Mouse (Mus musculus) heart, adult 2 months (tissue): ENCODE results near the gene Rab36. TPM values are rescaled to one million over a fixed set of nuclear protein-coding genes. Genes with fewer than 3 reads are reported as not detected.
A peak's percentile ranks its signal among the peaks of the same experiment; 100 is the strongest.
"Not testable (repeated sequence)": the region's sequence is repeated elsewhere in the genome, so short reads cannot be mapped to it uniquely, and the experiment has no call there.

ENCODE experiments used
- DNase-seq, 2 experiments: peaks; one replicate each; pipeline ENCODE4 v3.0.0; 2021
- H3K27ac ChIP-seq: fragments of 200-600 bp; 2 replicates; pipeline ENCODE4 v1.8.1; 2022
- H3K27me3 ChIP-seq: fragments of 200-500 bp; 2 replicates; pipeline ENCODE4 v1.6.1; 2012; ENCODE audit warnings: mild to moderate bottlenecking, low read length, inconsistent platforms, mixed read lengths; ENCODE audit not compliant: control insufficient read depth, insufficient read depth
- H3K36me3 ChIP-seq: fragments of 200-500 bp; 2 replicates; pipeline ENCODE4 v1.6.1; 2012; ENCODE audit warnings: low read length, inconsistent platforms; ENCODE audit not compliant: control insufficient read depth, insufficient read depth
- H3K4me1 ChIP-seq: fragments of 200-500 bp; 2 replicates; pipeline ENCODE4 v1.6.1; 2011; ENCODE audit warnings: low read length; ENCODE audit not compliant: control insufficient read depth, insufficient read depth
- H3K4me3 ChIP-seq: fragments of 200-600 bp; 2 replicates; pipeline ENCODE4 v1.8.1; 2022
- H3K79me2 ChIP-seq: fragments of 200-500 bp; replicated peaks from 2 replicates; pipeline ENCODE4 v1.6.1; 2012; ENCODE audit warnings: mild to moderate bottlenecking, inconsistent platforms, low read length, moderate library complexity, mixed read lengths; ENCODE audit not compliant: control insufficient read depth, insufficient read depth
- H3K9ac ChIP-seq: fragments of 200-500 bp; 2 replicates; pipeline ENCODE4 v1.6.1; 2012; ENCODE audit warnings: low read depth, mild to moderate bottlenecking, control low read depth, inconsistent platforms, low read length, mixed read lengths
- CTCF ChIP-seq: fragments of 200-600 bp; IDR thresholded peaks from 2 replicates; pipeline ENCODE4 v1.8.1; 2022; ENCODE audit warnings: antibody characterized with exemption, mild to moderate bottlenecking, moderate library complexity
- EP300 ChIP-seq: fragments of 200-500 bp; IDR thresholded peaks from 2 replicates; pipeline ENCODE4 v1.6.1; 2011; ENCODE audit warnings: low read depth, low read length, control low read depth; ENCODE audit not compliant: insufficient read depth
- POLR2A ChIP-seq: fragments of 200-500 bp; IDR thresholded peaks from 2 replicates; pipeline ENCODE4 v1.6.1; 2011; ENCODE audit warnings: mild to moderate bottlenecking, low read depth, low read length, control low read depth; ENCODE audit not compliant: insufficient read depth
- WGBS: fragments of 180-500 bp; shearing (Covaris S2); methylation state at CpG from one replicate; pipeline ENCODE4 v1.1.7; 2018; 5-methylcytosine and 5-hydroxymethylcytosine counted together
- intact Hi-C: fragments of 180-260 bp; cut with DNase I; formaldehyde crosslinking; loops from one replicate; pipeline ENCODE4 v1.15.1; 2025
- polyA plus RNA-seq: library from polyadenylated mRNA; depleted of rRNA; stranded (reverse); fragments of >200 nt; gene quantifications from 2 replicates; pipeline ENCODE4 v1.2.3, GENCODE M21; 2012
- total RNA-seq, 2 experiments: library from RNA; stranded (reverse); gene quantifications; 2 replicates each; pipeline ENCODE4 v1.2.3; 2021

Gene Rab36
- total and polyA plus RNA-seq, 3 experiments, result 0.57 to 3.4 (median 1.0) TPM

GRCm38 (mm10) chr10:75030234-75030633 lies 6.6 kb upstream of the Rab36 start:
- DNase-seq, result no peak
- 62% methylated on average over 3 of the region's 3 CpGs for WGBS
- intact Hi-C loops, result no loop called here
- TF ChIP-seq EP300, result no peak
- TF ChIP-seq POLR2A, result no peak
- TF ChIP-seq CTCF, result no peak
- Histone ChIP-seq H3K27me3 (no peaks in the 10 kb centered on the region; the same call in 1 of the 2 replicates), H3K9ac (no peak overlapping the region), H3K4me1 (no peaks in the 10 kb centered on the region), H3K4me3 (no peak overlapping the region), H3K27ac (no peak overlapping the region), H3K79me2 (no peaks in the 10 kb centered on the region), H3K36me3 (no peaks in the 10 kb centered on the region)

GRCm38 (mm10) chr10:75031345-75032114 lies 5.3 kb upstream of the Rab36 start:
- Histone ChIP-seq H3K27me3 (no peaks in the 10 kb centered on the region; the same call in 1 of the 2 replicates), H3K4me1 (no peaks in the 10 kb centered on the region), H3K36me3 (no peaks in the 10 kb centered on the region), H3K79me2 (no peaks in the 10 kb centered on the region), H3K9ac (no peak overlapping the region), H3K4me3 (no peak overlapping the region), H3K27ac (no peak overlapping the region)
- intact Hi-C loops, result no loop called here
- WGBS, result 54% methylated on average over 5 of the region's 5 CpGs
- DNase-seq, result no peak
- TF ChIP-seq EP300 (no peak), POLR2A (no peak), CTCF (no peak)

- H3K4me3 ChIP-seq, result no peak within 1 kb of the TSS
- 25% methylated on average over 10 of the region's 10 CpGs for WGBS
- intact Hi-C loops, result no loop called here
These were observed 4.5 kb upstream of the Rab36 start, which contains the start of gene Rsph14 for GRCm38 (mm10) chr10:75032395-75032794. TSS of gene Rsph14 (minus strand) at chr10:75032586.

GRCm38 (mm10) chr10:75042060-75042459 lies 5.2 kb downstream of the Rab36 start:
- intact Hi-C loops, H3K4me3 ChIP-seq, H3K79me2 ChIP-seq, DNase-seq, H3K9ac ChIP-seq, H3K27ac ChIP-seq, H3K36me3 ChIP-seq, H3K27me3 ChIP-seq, H3K4me1 ChIP-seq: not testable (repeated sequence)
- WGBS, result 12% methylated on average over 1 of the region's 1 CpGs

More at GRCm38 (mm10) chr10:75032395-75032794, 4.5 kb upstream of the Rab36 start, which contains the start of gene Rsph14:
- Histone ChIP-seq H3K36me3 (no peaks in the 10 kb centered on the region), H3K79me2 (no peaks in the 10 kb centered on the region), H3K27ac (no peak within 1 kb of the TSS), H3K9ac (no peak within 1 kb of the TSS), H3K4me1 (0 out of 2 replicates have a peak, but pooled peaks cover 1% of the 10 kb centered on the region), H3K27me3 (no peaks in the 10 kb centered on the region; the same call in 1 of the 2 replicates)
- DNase-seq, result peak; percentile 75 to 80
- TF ChIP-seq POLR2A, result no peak

GRCm38 (mm10) chr10:75044459-75044858 lies 7.6 kb downstream of the Rab36 start:
- no peak for DNase-seq
- H3K4me3 ChIP-seq, result no peak overlapping the region
- no peaks in the 10 kb centered on the region for H3K27me3 ChIP-seq
- no peak overlapping the region for H3K9ac ChIP-seq
- intact Hi-C loops, result no loop called here
- 41% methylated on average over 7 of the region's 7 CpGs for WGBS
- no peak overlapping the region for H3K27ac ChIP-seq
- H3K79me2 ChIP-seq, result no peaks in the 10 kb centered on the region
- H3K4me1 ChIP-seq, result no peaks in the 10 kb centered on the region
- no peaks in the 10 kb centered on the region for H3K36me3 ChIP-seq
- TF ChIP-seq CTCF, result no peak
- TF ChIP-seq EP300, result no peak
- no peak for TF ChIP-seq POLR2A

GRCm38 (mm10) chr10:75045831-75046230 lies 9.0 kb downstream of the Rab36 start:
- H3K4me3 ChIP-seq, result no peak overlapping the region
- TF ChIP-seq POLR2A (no peak), EP300 (no peak), CTCF (no peak)
- no peaks in the 10 kb centered on the region for H3K79me2 ChIP-seq
- no peaks in the 10 kb centered on the region for H3K27me3 ChIP-seq
- H3K36me3 ChIP-seq, result no peaks in the 10 kb centered on the region
- WGBS, result 88% methylated on average over 15 of the region's 15 CpGs
- no peak for DNase-seq
- intact Hi-C loops, result no loop called here
- no peak overlapping the region for H3K27ac ChIP-seq
- no peaks in the 10 kb centered on the region for H3K4me1 ChIP-seq
- H3K9ac ChIP-seq, result no peak overlapping the region
